Mouse (Mus musculus) myocyte (in vitro differentiated cells): Measurements from ENCODE around the gene Ssh1. TPM values are rescaled to one million over a fixed set of nuclear protein-coding genes. Genes with fewer than 3 reads are reported as not detected.

Source experiments
- H3K27me3 ChIP-seq: one replicate; pipeline ENCODE4 v1.6.1; 2011; ENCODE audit not compliant: control insufficient read depth, insufficient read depth, insufficient read length
- H3K36me3 ChIP-seq: one replicate; pipeline ENCODE4 v1.6.1; 2011; ENCODE audit not compliant: control insufficient read depth, insufficient read depth
- H3K4me2 ChIP-seq: one replicate; pipeline ENCODE4 v1.6.1; 2011; ENCODE audit warnings: low read depth, control low read depth
- H3K4me3 ChIP-seq: one replicate; pipeline ENCODE4 v1.5.1; 2011; ENCODE audit warnings: mild to moderate bottlenecking, control low read depth, moderate library complexity
- H3K79me2 ChIP-seq: one replicate; pipeline ENCODE4 v1.6.1; 2011; ENCODE audit not compliant: control insufficient read depth, insufficient read depth
- H3ac ChIP-seq: one replicate; pipeline ENCODE4 v1.6.1; 2011; ENCODE audit not compliant: control insufficient read depth, insufficient read length
- CEBPB ChIP-seq: IDR thresholded peaks from 2 replicates; pipeline ENCODE4 v1.6.1; 2011; ENCODE audit warnings: mild to moderate bottlenecking, moderate library complexity; ENCODE audit not compliant: poor library complexity, insufficient read depth, severe bottlenecking
- E2F4 ChIP-seq: IDR thresholded peaks from one replicate; pipeline ENCODE4 v1.6.1; 2011; ENCODE audit warnings: mild to moderate bottlenecking, control low read depth, moderate library complexity; ENCODE audit not compliant: insufficient read depth
- MAX ChIP-seq: IDR thresholded peaks from one replicate; pipeline ENCODE4 v1.6.1; 2011; ENCODE audit warnings: low read depth, mild to moderate bottlenecking, control low read depth
- MYOD1 ChIP-seq, 3 experiments: IDR thresholded peaks; one replicate each; pipeline ENCODE4 v1.6.1; 2011; ENCODE audit warnings: control low read depth in 2 of 3, low read depth in 2 of 3, mild to moderate bottlenecking in 2 of 3, moderate library complexity in 1 of 3; ENCODE audit not compliant: insufficient read length in 2 of 3, control insufficient read depth in 1 of 3
- MYOG ChIP-seq, 3 experiments: IDR thresholded peaks; one replicate each; pipeline ENCODE4 v1.6.1; 2011; ENCODE audit warnings: control low read depth in 2 of 3, low read depth in 2 of 3, mild to moderate bottlenecking in 2 of 3; ENCODE audit not compliant: insufficient read length in 2 of 3, control insufficient read depth in 1 of 3, insufficient read depth in 1 of 3
- POLR2A ChIP-seq: IDR thresholded peaks from one replicate; pipeline ENCODE4 v1.6.1; 2011; ENCODE audit warnings: low read depth, mild to moderate bottlenecking, control low read depth, moderate library complexity; ENCODE audit not compliant: insufficient read length
- POLR2AphosphoS2 ChIP-seq: IDR thresholded peaks from one replicate; pipeline ENCODE4 v1.6.1; 2011; ENCODE audit warnings: low read depth, control low read depth; ENCODE audit not compliant: insufficient read length
- REST ChIP-seq: IDR thresholded peaks from one replicate; pipeline ENCODE4 v1.6.1; 2011; ENCODE audit warnings: mild to moderate bottlenecking, control low read depth, moderate library complexity; ENCODE audit not compliant: insufficient read depth, insufficient read length
- SRF ChIP-seq: IDR thresholded peaks from one replicate; pipeline ENCODE4 v1.6.1; 2011; ENCODE audit warnings: low read depth; ENCODE audit not compliant: control insufficient read depth, insufficient read length
- TCF12 ChIP-seq: IDR thresholded peaks from one replicate; pipeline ENCODE4 v1.6.1; 2011; ENCODE audit warnings: mild to moderate bottlenecking, control low read depth; ENCODE audit not compliant: poor library complexity, insufficient read depth, severe bottlenecking
- TCF3 ChIP-seq: IDR thresholded peaks from one replicate; pipeline ENCODE4 v1.6.1; 2011; ENCODE audit warnings: low read depth, control low read depth; ENCODE audit not compliant: insufficient read length
- USF1 ChIP-seq: IDR thresholded peaks from one replicate; pipeline ENCODE4 v1.6.1; 2011; ENCODE audit warnings: low read depth, mild to moderate bottlenecking, control low read depth, moderate library complexity
- polyA plus RNA-seq: library from polyadenylated mRNA; unstranded; fragments of >200 nt; fragmentation: generic; extraction: Trizol; gene quantifications from one replicate; pipeline ENCODE4 v1.2.1, GENCODE M21; 2012; ENCODE audit warnings: missing spikeins

Gene Ssh1
- polyA plus RNA-seq, 1 experiment = 3.4 TPM

DNA sequence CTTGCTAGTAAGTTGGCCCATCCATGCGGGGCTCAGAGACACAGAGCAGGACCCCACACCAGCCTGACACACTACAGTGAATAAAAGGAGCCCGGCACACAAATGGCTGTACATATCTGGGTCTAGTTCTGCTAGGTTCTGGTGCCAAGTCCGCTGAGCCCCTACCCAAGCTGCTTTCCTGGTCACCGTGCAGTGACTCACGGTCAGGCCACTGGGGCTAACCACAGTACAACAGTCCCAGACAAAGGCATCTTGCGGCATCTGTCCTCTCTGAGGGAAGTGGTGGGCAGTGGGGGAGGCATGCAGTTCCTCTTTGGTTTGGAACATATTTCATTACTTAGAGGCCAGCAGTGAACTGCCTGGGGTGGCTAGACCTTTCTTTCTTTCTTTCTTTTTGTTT, 48.6 kb downstream of the Ssh1 start:
- Histone ChIP-seq H3K79me2 (no peaks in the 10 kb centered on the region), H3K4me3 (no peak overlapping the region), H3ac (no peak overlapping the region), H3K4me2 (peak overlapping the region; percentile 58), H3K27me3 (no peaks in the 10 kb centered on the region), H3K36me3 (peaks cover 9% of the 10 kb centered on the region)
- TF ChIP-seq REST = no peak
- TF ChIP-seq SRF = no peak
- TF ChIP-seq MAX = no peak
- peak in 2 of 3 experiments; percentile 29 to 78 for TF ChIP-seq MYOG (IDR thresholded peaks at IDR 0.05; ENCODE audit: control insufficient read depth in 1 of 3, insufficient read depth in 1 of 3, insufficient read length in 2 of 3, low read depth in 2 of 3)
- peak in 2 of 3 experiments; percentile 26 to 73 for TF ChIP-seq MYOD1 (IDR thresholded peaks at IDR 0.05; ENCODE audit: control insufficient read depth in 1 of 3, insufficient read length in 2 of 3, low read depth in 2 of 3)
- no peak for TF ChIP-seq TCF3
- no peak for TF ChIP-seq POLR2A
- no peak for TF ChIP-seq USF1

DNA sequence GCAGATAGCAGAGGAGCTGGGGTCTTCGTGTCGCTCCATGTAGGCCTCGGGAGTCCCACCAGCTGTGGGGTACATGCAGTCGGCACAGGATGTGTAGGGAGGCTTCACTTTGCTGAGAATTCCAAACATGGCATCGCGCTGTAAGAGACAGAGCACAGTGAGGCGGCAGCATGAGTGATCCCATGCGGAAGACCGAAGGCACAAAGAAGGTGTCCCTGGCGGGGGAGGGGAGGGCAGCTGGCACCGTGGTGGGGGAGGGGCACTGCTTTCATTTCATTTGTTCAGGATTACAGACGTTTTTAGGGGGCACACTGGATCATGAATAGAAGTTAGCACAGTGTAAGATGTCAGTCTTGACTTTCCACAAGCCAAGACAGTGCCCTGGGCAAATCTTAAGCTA, 50.4 kb downstream of the Ssh1 start:
- no peaks in the 10 kb centered on the region for H3K79me2 ChIP-seq
- H3ac ChIP-seq = no peak overlapping the region
- peaks cover 9% of the 10 kb centered on the region for H3K36me3 ChIP-seq
- TF ChIP-seq USF1 (no peak), POLR2A (no peak), REST (no peak), MYOG (IDR thresholded peaks at IDR 0.05; ENCODE audit: control insufficient read depth in 1 of 3, insufficient read depth in 1 of 3, insufficient read length in 2 of 3, low read depth in 2 of 3) (no peak), SRF (no peak), MYOD1 (IDR thresholded peaks at IDR 0.05; ENCODE audit: control insufficient read depth in 1 of 3, insufficient read length in 2 of 3, low read depth in 2 of 3) (no peak)
- no peaks in the 10 kb centered on the region for H3K27me3 ChIP-seq
- H3K4me2 ChIP-seq = no peak overlapping the region
- H3K4me3 ChIP-seq = no peak overlapping the region

GRCm38 (mm10) chr5:113942580-113942979, 51.1 kb downstream of the Ssh1 start:
- no peak overlapping the region for H3K4me3 ChIP-seq
- H3K36me3 ChIP-seq = peaks cover 5% of the 10 kb centered on the region
- no peaks in the 10 kb centered on the region for H3K79me2 ChIP-seq
- no peak for TF ChIP-seq USF1
- TF ChIP-seq REST = no peak
- TF ChIP-seq TCF12 = no peak
- TF ChIP-seq TCF3 = no peak
- no peak for TF ChIP-seq SRF
- no peak for TF ChIP-seq MAX
- no peak for TF ChIP-seq POLR2AphosphoS2
- no peak for TF ChIP-seq CEBPB
- no peak for TF ChIP-seq MYOG (IDR thresholded peaks at IDR 0.05; ENCODE audit: control insufficient read depth in 1 of 3, insufficient read depth in 1 of 3, insufficient read length in 2 of 3, low read depth in 2 of 3)
- no peak for TF ChIP-seq POLR2A
- TF ChIP-seq E2F4 = no peak
- H3K27me3 ChIP-seq = no peaks in the 10 kb centered on the region
- no peak overlapping the region for H3K4me2 ChIP-seq
- no peak overlapping the region for H3ac ChIP-seq

- no peaks in the 10 kb centered on the region for H3K27me3 ChIP-seq
- H3ac ChIP-seq = no peak overlapping the region
- H3K4me2 ChIP-seq = no peak overlapping the region
- H3K4me3 ChIP-seq = no peak overlapping the region
- TF ChIP-seq MAX = no peak
- TF ChIP-seq POLR2AphosphoS2 = no peak
- no peak for TF ChIP-seq USF1
- no peak for TF ChIP-seq TCF3
- TF ChIP-seq REST = no peak
- no peak for TF ChIP-seq TCF12
- TF ChIP-seq CEBPB = no peak
- TF ChIP-seq POLR2A = no peak
- no peaks in the 10 kb centered on the region for H3K36me3 ChIP-seq
- H3K79me2 ChIP-seq = no peaks in the 10 kb centered on the region
Observed at GRCm38 (mm10) chr5:113939263-113939900, 54.3 kb downstream of the Ssh1 start.

- Histone ChIP-seq H3K27me3 (no peaks in the 10 kb centered on the region), H3ac (no peak overlapping the region), H3K4me3 (no peak overlapping the region), H3K4me2 (no peak overlapping the region), H3K79me2 (no peaks in the 10 kb centered on the region), H3K36me3 (no peaks in the 10 kb centered on the region)
- TF ChIP-seq TCF3 (no peak), TCF12 (no peak), MYOD1 (IDR thresholded peaks at IDR 0.05; ENCODE audit: control insufficient read depth in 1 of 3, insufficient read length in 2 of 3, low read depth in 2 of 3) (no peak), REST (no peak), USF1 (no peak), E2F4 (no peak), POLR2AphosphoS2 (no peak), CEBPB (no peak), MYOG (IDR thresholded peaks at IDR 0.05; ENCODE audit: control insufficient read depth in 1 of 3, insufficient read depth in 1 of 3, insufficient read length in 2 of 3, low read depth in 2 of 3) (no peak)
Observed at GRCm38 (mm10) chr5:113937650-113938049, 56.0 kb downstream of the Ssh1 start.
